Mouse (Mus musculus) small intestine, adult 2 months (tissue): ENCODE results near the gene Sphk1. TPM values are rescaled to one million over a fixed set of nuclear protein-coding genes. Genes with fewer than 3 reads are reported as not detected.

ENCODE experiments used
- H3K27ac ChIP-seq: fragments of 200-500 bp; 2 replicates; pipeline ENCODE4 v1.5.1; 2012; ENCODE audit warnings: low read depth, low read length, control low read depth, inconsistent platforms; ENCODE audit not compliant: insufficient read depth
- H3K27me3 ChIP-seq: fragments of 200-500 bp; 2 replicates; pipeline ENCODE4 v1.6.1; 2012; ENCODE audit warnings: mild to moderate bottlenecking, moderate library complexity, low read length, inconsistent platforms; ENCODE audit not compliant: control insufficient read depth, insufficient read depth
- H3K36me3 ChIP-seq: fragments of 200-500 bp; 2 replicates; pipeline ENCODE4 v1.6.1; 2012; ENCODE audit warnings: mild to moderate bottlenecking, low read length, control low read depth, inconsistent platforms; ENCODE audit not compliant: control insufficient read depth, insufficient read depth
- H3K4me1 ChIP-seq: fragments of 200-500 bp; 2 replicates; pipeline ENCODE4 v1.6.1; 2012; ENCODE audit warnings: low read length, inconsistent platforms, mixed read lengths; ENCODE audit not compliant: control insufficient read depth, insufficient read depth, insufficient read length
- H3K4me3 ChIP-seq: fragments of 200-500 bp; 2 replicates; pipeline ENCODE4 v1.5.1; 2012; ENCODE audit warnings: low read depth, mild to moderate bottlenecking, control low read depth, inconsistent platforms, low read length, moderate library complexity
- CTCF ChIP-seq: fragments of 200-500 bp; IDR thresholded peaks from 2 replicates; pipeline ENCODE4 v1.5.1; 2012; ENCODE audit warnings: low read depth, mild to moderate bottlenecking, control low read depth, inconsistent platforms, low read length, moderate library complexity, mixed read lengths; ENCODE audit not compliant: insufficient replicate concordance, insufficient read length; ENCODE audit errors: extremely low read depth
- POLR2A ChIP-seq: fragments of 200-500 bp; IDR thresholded peaks from 2 replicates; pipeline ENCODE4 v1.6.1; 2012; ENCODE audit warnings: low read depth, mild to moderate bottlenecking, control low read depth, inconsistent platforms, low read length, moderate library complexity
- WGBS: fragments of 180-500 bp; shearing (Covaris S2); methylation state at CpG from one replicate; pipeline ENCODE4 v1.1.7; 2018; 5-methylcytosine and 5-hydroxymethylcytosine counted together
- polyA plus RNA-seq: library from polyadenylated mRNA; depleted of rRNA; stranded (reverse); fragments of >200 nt; gene quantifications from 2 replicates; pipeline ENCODE4 v1.2.3, GENCODE M21; 2012; rRNA removed

Gene Sphk1
- polyA plus RNA-seq, 1 experiment, result 47.9 TPM

DNA sequence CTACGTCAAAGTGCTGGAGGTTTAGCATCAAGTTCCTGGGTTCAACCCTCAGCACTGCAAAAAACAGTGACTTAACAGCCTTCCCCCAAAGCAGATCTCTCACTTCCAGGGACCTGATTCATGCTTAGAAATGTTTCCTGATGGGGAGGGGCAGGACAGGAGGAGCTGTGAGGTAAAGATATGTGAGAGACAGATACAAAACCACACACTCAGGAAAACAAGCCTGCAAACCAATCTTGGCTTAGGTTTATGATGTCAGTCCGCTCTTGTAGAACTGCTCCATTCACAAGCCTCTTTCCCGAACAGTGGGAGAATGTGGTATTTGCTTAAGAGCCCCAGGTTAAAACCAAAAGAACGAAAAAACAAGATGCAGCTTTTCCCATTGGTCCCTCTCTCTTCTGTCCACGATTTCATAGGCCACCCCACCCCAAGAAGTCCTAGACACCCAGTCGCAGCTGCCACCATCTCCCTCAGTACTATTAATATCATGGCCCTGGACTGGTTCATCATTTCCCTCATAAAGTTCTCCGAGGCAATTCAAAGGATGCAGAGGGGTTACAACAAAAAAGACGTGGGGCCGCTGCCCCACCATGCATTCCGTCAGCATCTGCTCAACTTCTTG is 49.4 kb downstream of the Sphk1 start:
- 0 out of 2 replicates have a peak, but pooled peaks cover 3% of the 10 kb centered on the region for H3K27me3 ChIP-seq
- no peak overlapping the region for H3K27ac ChIP-seq
- peak overlapping the region; percentile 99 for H3K4me3 ChIP-seq
- TF ChIP-seq CTCF (no peak), POLR2A (no peak)
- no peaks in the 10 kb centered on the region for H3K36me3 ChIP-seq
- 40% methylated on average over 10 of the region's 10 CpGs for WGBS
- peaks cover 6% of the 10 kb centered on the region for H3K4me1 ChIP-seq

DNA sequence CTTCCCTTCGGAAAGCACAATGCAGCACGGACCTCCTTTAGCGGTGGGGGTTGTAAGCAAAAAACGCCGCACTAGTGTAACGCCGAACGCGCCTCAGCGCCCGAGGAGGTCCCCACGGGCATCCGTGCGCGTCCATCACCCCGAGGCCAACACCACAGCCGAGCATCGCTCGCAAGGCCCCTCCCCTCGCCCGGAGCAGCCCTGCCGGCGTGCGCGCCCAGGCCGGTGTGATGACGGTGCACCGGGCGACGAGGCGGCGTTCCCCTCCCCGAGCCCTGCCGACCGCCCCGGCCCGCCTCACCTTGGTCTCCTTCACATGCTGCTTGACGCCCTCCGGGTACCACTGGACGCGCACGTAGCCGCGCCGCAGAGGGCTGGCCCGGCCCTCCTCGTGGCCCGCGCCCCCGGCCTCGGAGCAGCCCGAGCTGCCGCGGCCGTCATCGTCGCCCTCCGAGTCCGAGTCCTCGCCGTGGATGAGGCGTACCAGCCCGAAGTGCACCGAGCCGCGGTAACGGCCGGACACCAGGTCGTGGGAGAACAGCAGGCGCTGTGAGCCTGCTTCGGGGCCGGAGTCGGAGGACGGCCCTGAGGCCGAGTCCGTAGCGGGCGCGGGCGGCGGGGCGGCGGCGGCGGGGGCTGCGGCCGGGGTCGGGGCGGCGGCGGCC is 50.1 kb downstream of the Sphk1 start:
- under 1% methylated on average over 91 of the region's 91 CpGs for WGBS
- TF ChIP-seq CTCF, result no peak
- 0 out of 2 replicates have a peak, but pooled peaks have one; percentile 9 for TF ChIP-seq POLR2A
- H3K4me1 ChIP-seq, result peaks cover 6% of the 10 kb centered on the region
- H3K27ac ChIP-seq, result no peak overlapping the region
- no peaks in the 10 kb centered on the region for H3K36me3 ChIP-seq
- peak overlapping the region; percentile 99 for H3K4me3 ChIP-seq
- H3K27me3 ChIP-seq, result 0 out of 2 replicates have a peak, but pooled peaks cover 3% of the 10 kb centered on the region

DNA sequence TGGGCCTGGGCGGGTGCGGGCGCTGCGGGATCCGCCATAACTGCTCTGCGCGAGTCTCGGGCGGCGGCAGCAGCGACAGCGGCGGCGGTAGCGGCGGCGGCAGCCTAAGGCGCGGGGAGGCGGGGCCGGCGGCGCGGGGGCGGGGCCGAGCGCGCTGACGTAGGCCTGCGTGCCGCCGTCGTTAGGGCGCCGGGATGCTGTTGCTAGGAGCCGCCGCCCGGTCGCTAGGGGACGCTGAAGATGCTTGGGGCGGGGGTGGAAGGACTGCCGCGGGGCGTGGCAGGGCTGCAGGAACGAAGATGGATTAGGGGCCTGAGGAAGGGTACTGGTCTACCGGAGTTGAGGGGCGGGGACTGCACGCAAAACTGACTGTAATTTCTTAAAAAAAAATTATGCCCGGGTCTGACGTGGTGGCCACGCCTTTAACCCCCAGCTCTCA is 50.7 kb downstream of the Sphk1 start, which contains the start of gene Ube2o:
TSS of gene Ube2o (minus strand) at position 72 of the 439 bp plus-strand sequence.
- H3K27ac ChIP-seq, result no peak within 1 kb of the TSS
- TF ChIP-seq CTCF, result no peak
- no peak; the same call in 1 of the 2 replicates for TF ChIP-seq POLR2A
- peaks cover 6% of the 10 kb centered on the region for H3K4me1 ChIP-seq
- peak within 1 kb of the TSS; percentile 99 for H3K4me3 ChIP-seq
- no peaks in the 10 kb centered on the region for H3K36me3 ChIP-seq
- 1% methylated on average over 51 of the region's 51 CpGs for WGBS
- H3K27me3 ChIP-seq, result 0 out of 2 replicates have a peak, but pooled peaks cover 3% of the 10 kb centered on the region

DNA sequence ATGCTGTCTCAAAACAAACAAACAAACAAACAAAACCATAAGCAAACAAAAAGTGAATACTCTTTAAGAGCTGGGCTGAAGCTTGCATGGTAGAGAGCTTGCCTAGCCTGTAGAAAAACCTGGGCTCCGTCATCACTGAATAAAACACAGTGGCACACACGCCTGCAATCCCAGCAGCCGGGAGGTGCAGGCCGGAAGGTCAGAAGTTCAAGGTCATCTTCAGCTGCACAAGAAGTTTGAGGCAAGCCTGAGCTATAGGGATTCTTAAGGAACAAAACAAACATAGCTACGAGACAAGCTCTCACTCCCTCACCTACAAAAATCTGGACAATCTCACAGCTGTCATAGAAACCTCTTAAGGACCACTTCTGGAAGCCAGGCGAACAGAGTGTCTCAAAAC is 55.0 kb downstream of the Sphk1 start:
- H3K4me3 ChIP-seq, result no peak overlapping the region
- no peaks in the 10 kb centered on the region for H3K36me3 ChIP-seq
- no peak overlapping the region for H3K27ac ChIP-seq
- peaks cover 4% of the 10 kb centered on the region; the same call in 1 of the 2 replicates for H3K27me3 ChIP-seq
- 77% methylated on average over 6 of the region's 6 CpGs for WGBS
- H3K4me1 ChIP-seq, result peaks cover 4% of the 10 kb centered on the region
- TF ChIP-seq CTCF (no peak), POLR2A (no peak)

Other genes starting within 250 kb of the Sphk1 start
- gene Galr2, start 250.0 kb upstream of the Sphk1 start, polyA plus RNA-seq, result 3.1 and 9.5 TPM in 2 replicates
- 12.2 and 24.1 TPM in 2 replicates for gene Exoc7, start 223.7 kb upstream of the Sphk1 start, polyA plus RNA-seq
- gene Foxj1, start 195.5 kb upstream of the Sphk1 start, polyA plus RNA-seq, result 0.17 and 0.19 TPM in 2 replicates
- gene Rnf157, start 117.9 kb upstream of the Sphk1 start, polyA plus RNA-seq, result 1.4 and 2.3 TPM in 2 replicates
- gene Ubald2, start 96.8 kb upstream of the Sphk1 start, polyA plus RNA-seq, result 192 and 574 TPM in 2 replicates
- 0.01 and 0.13 TPM in 2 replicates for gene Qrich2, start 64.7 kb upstream of the Sphk1 start, polyA plus RNA-seq
- gene Prpsap1, start 36.7 kb upstream of the Sphk1 start, polyA plus RNA-seq, result 209 and 451 TPM in 2 replicates
- gene Ube2o, start 50.5 kb downstream of the Sphk1 start, polyA plus RNA-seq, result 7.2 and 7.9 TPM in 2 replicates
- gene Aanat, start 55.5 kb downstream of the Sphk1 start, polyA plus RNA-seq, result not detected in 2 replicates
- gene Rhbdf2, start 96.1 kb downstream of the Sphk1 start, polyA plus RNA-seq, result 25.3 and 40.8 TPM in 2 replicates
- gene Prcd, start 122.6 kb downstream of the Sphk1 start, polyA plus RNA-seq, result 0.30 TPM in 1 of 2 replicates, not detected in the other
- 14.2 and 23.7 TPM in 2 replicates for gene Cygb, start 123.4 kb downstream of the Sphk1 start, polyA plus RNA-seq
- 5.8 TPM in 1 of 2 replicates, not detected in the other for gene St6galnac1, start 244.6 kb downstream of the Sphk1 start, polyA plus RNA-seq